Mouse (Mus musculus): ENCODE data around the gene Gdf9. TPM values are rescaled to one million over a fixed set of nuclear protein-coding genes. Genes with fewer than 3 reads are reported as not detected.

The Gdf9 gene
- polyA plus RNA-seq, 1 experiment, result not detected

GRCm38 (mm10) chr11:53479783-53480301, 49.0 kb downstream of the Gdf9 start, which contains the start of the genes Gm9945 and Sowaha:
TSS of gene Gm9945 (plus strand) at chr11:53480166.
TSS of gene Sowaha (minus strand) at chr11:53480274.
- no peak for TF ChIP-seq GATA1 (IDR thresholded peaks at IDR 0.05; ENCODE audit: low read length)
- no peak for TF ChIP-seq TAL1 (IDR thresholded peaks at IDR 0.05; ENCODE audit: low read length)
- Histone ChIP-seq H3K27me3 (ENCODE audit: control insufficient read depth) (peaks cover 53% of the 10 kb centered on the region), H3K9me3 (ENCODE audit: control insufficient read depth, low read length) (peaks cover 13% of the 10 kb centered on the region), H3K4me1 (ENCODE audit: control insufficient read depth) (peaks cover 79% of the 10 kb centered on the region), H3K36me3 (ENCODE audit: control insufficient read depth) (peaks cover 37% of the 10 kb centered on the region), H3K4me3 (replicated peaks) (peak within 1 kb of the TSS; percentile 97)

GRCm38 (mm10) chr11:53481088-53481730, 50.4 kb downstream of the Gdf9 start:
- H3K4me1 ChIP-seq (ENCODE audit: control insufficient read depth), result peaks cover 90% of the 10 kb centered on the region
- peaks cover 13% of the 10 kb centered on the region for H3K9me3 ChIP-seq (ENCODE audit: control insufficient read depth, low read length)
- TF ChIP-seq GATA1 (IDR thresholded peaks at IDR 0.05; ENCODE audit: low read length) (peak; percentile 78), TAL1 (IDR thresholded peaks at IDR 0.05; ENCODE audit: low read length) (peak; percentile 83)
- H3K36me3 ChIP-seq (ENCODE audit: control insufficient read depth), result peaks cover 33% of the 10 kb centered on the region
- H3K27me3 ChIP-seq (ENCODE audit: control insufficient read depth), result peaks cover 40% of the 10 kb centered on the region
- H3K4me3 ChIP-seq (replicated peaks), result peak overlapping the region; percentile 97

- Histone ChIP-seq H3K27me3 (ENCODE audit: control insufficient read depth) (peaks cover 40% of the 10 kb centered on the region), H3K4me3 (replicated peaks) (peak overlapping the region; percentile 63)
Measured at GRCm38 (mm10) chr11:53483159-53483891, 52.5 kb downstream of the Gdf9 start.

GRCm38 (mm10) chr11:53485719-53486118, 54.9 kb downstream of the Gdf9 start:
- TF ChIP-seq TAL1 (IDR thresholded peaks at IDR 0.05; ENCODE audit: low read length), result no peak
- H3K36me3 ChIP-seq (ENCODE audit: control insufficient read depth), result peaks cover 3% of the 10 kb centered on the region; the same call in 1 of the 2 replicates
- no peaks in the 10 kb centered on the region for H3K9me3 ChIP-seq (ENCODE audit: control insufficient read depth, low read length)
- no peak overlapping the region for H3K4me3 ChIP-seq (replicated peaks)
- H3K27me3 ChIP-seq (ENCODE audit: control insufficient read depth), result peaks cover 21% of the 10 kb centered on the region
- H3K4me1 ChIP-seq (ENCODE audit: control insufficient read depth), result peaks cover 69% of the 10 kb centered on the region

More at GRCm38 (mm10) chr11:53483159-53483891, 52.5 kb downstream of the Gdf9 start:
- peaks cover 14% of the 10 kb centered on the region for H3K36me3 ChIP-seq (ENCODE audit: control insufficient read depth)
- peaks cover 9% of the 10 kb centered on the region for H3K9me3 ChIP-seq (ENCODE audit: control insufficient read depth, low read length)
- peak; percentile 58; the same call in 2 of the 3 replicates for TF ChIP-seq TAL1 (IDR thresholded peaks at IDR 0.05; ENCODE audit: low read length)
- TF ChIP-seq GATA1 (IDR thresholded peaks at IDR 0.05; ENCODE audit: low read length), result peak; percentile 92
- H3K4me1 ChIP-seq (ENCODE audit: control insufficient read depth), result peaks cover 93% of the 10 kb centered on the region

DNA sequence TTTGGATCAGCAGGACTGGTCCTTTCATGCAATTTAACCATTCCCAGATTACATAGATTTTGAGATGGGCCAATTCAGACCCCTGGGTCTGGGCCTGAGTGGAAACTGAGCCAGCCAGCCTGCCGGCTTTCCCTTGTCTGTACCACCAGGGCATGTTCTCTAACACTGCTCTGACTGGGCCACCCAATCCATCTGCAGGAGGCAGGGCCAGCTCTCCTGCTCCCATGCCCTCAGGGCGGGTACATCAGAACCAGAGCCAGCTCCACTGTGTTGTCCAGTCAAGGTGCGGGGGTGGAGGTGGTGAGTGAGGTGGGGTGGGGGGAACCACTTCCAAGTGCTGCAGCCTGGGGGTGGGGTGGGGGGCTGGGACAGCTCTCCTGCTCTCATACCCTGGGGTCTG, 55.5 kb downstream of the Gdf9 start:
- peaks cover 63% of the 10 kb centered on the region for H3K4me1 ChIP-seq (ENCODE audit: control insufficient read depth)
- no peak overlapping the region for H3K4me3 ChIP-seq (replicated peaks)
- TF ChIP-seq TAL1 (IDR thresholded peaks at IDR 0.05; ENCODE audit: low read length) (no peak), GATA1 (IDR thresholded peaks at IDR 0.05; ENCODE audit: low read length) (no peak)
- peaks cover 21% of the 10 kb centered on the region for H3K27me3 ChIP-seq (ENCODE audit: control insufficient read depth)
- H3K36me3 ChIP-seq (ENCODE audit: control insufficient read depth), result peaks cover 3% of the 10 kb centered on the region; the same call in 1 of the 2 replicates
- no peaks in the 10 kb centered on the region for H3K9me3 ChIP-seq (ENCODE audit: control insufficient read depth, low read length)

DNA sequence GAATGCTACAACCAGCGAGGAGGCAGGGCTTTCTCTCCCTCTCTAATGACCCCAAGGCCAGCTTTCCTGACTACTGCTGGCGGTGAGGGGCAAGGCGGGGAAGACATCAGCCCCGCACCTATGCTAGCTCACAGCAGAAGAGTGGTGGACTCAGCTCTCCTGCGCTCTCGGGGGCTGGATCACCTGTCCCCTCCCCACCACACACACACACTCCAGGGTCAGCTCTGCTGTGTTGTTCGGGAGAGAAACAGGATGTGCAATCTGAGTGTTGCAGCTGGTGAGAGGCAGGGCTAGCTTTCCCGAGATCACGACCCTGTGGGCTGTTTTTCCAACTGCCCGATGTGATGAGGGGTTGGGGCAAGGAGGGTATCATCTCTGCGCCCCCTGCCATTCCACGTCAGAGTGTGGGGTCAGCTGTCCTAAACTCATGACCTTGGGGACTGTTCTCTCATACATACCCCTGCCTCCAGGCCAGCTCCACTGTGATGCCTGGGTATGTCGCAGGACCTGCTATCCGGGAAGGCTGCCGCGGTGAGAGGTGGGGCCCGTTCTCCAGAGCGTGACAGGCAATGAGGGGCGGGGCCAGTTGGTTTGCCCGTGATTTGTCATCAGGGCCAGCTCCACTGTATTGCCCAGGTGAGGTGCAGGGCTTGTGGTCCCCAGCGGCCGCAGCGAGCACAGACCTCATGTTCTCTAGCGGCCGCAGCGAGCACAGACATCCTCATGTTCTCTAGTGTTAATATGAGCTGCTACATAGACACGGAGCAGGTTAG, 56.2 kb downstream of the Gdf9 start:
- peaks cover 57% of the 10 kb centered on the region for H3K4me1 ChIP-seq (ENCODE audit: control insufficient read depth)
- no peak overlapping the region for H3K4me3 ChIP-seq (replicated peaks)
- no peaks in the 10 kb centered on the region for H3K9me3 ChIP-seq (ENCODE audit: control insufficient read depth, low read length)
- no peak for TF ChIP-seq GATA1 (IDR thresholded peaks at IDR 0.05; ENCODE audit: low read length)
- no peak for TF ChIP-seq TAL1 (IDR thresholded peaks at IDR 0.05; ENCODE audit: low read length)
- H3K27me3 ChIP-seq (ENCODE audit: control insufficient read depth), result peaks cover 21% of the 10 kb centered on the region
- H3K36me3 ChIP-seq (ENCODE audit: control insufficient read depth), result peaks cover 1% of the 10 kb centered on the region; the same call in 1 of the 2 replicates

Other genes starting within 250 kb of the Gdf9 start
- 0.89 and 0.97 TPM in 2 replicates for gene Hspa4, start 130.6 kb upstream of the Gdf9 start, polyA plus RNA-seq (2012)
- 0.04 and 0.09 TPM in 2 replicates for gene Zcchc10, start 106.3 kb upstream of the Gdf9 start, polyA plus RNA-seq (2012)
- 0.03 and 0.13 TPM in 2 replicates for gene Aff4, start 80.2 kb upstream of the Gdf9 start, polyA plus RNA-seq (2012)
- gene Leap2, start 7.9 kb upstream of the Gdf9 start, polyA plus RNA-seq (2012), result not detected in 2 replicates
- 27.5 and 33.3 TPM in 2 replicates for gene Uqcrq, start 192 bp upstream of the Gdf9 start, polyA plus RNA-seq (2012)
- not detected in 2 replicates for gene Gm10447, start 26.1 kb downstream of the Gdf9 start, polyA plus RNA-seq (2012)
- not detected in 2 replicates for gene Shroom1, start 26.2 kb downstream of the Gdf9 start, polyA plus RNA-seq (2012)
- gene Gm9837, start 39.5 kb downstream of the Gdf9 start, polyA plus RNA-seq (2012), result not detected in 2 replicates
- gene Gm9945, start 49.1 kb downstream of the Gdf9 start, polyA plus RNA-seq (2012), result not detected in 2 replicates
- gene Sowaha, start 49.3 kb downstream of the Gdf9 start, polyA plus RNA-seq (2012), result 9.4 and 11.2 TPM in 2 replicates
- 7.5 and 7.8 TPM in 2 replicates for gene Sept8, start 88.2 kb downstream of the Gdf9 start, polyA plus RNA-seq (2012)
- gene Kif3a, start 136.4 kb downstream of the Gdf9 start, polyA plus RNA-seq (2012), result 0.31 and 0.37 TPM in 2 replicates
- gene Il4, start 187.6 kb downstream of the Gdf9 start, polyA plus RNA-seq (2012), result not detected in 2 replicates
- 0.07 TPM in 1 of 2 replicates, not detected in the other for gene Il13, start 203.7 kb downstream of the Gdf9 start, polyA plus RNA-seq (2012)

Measured in erythroblast, embryonic 14.5 days (primary cell).